Mouse (Mus musculus): ENCODE measurements around the gene Synpo2l.
"Not testable (repeated sequence)": the region's sequence is repeated elsewhere in the genome, so short reads cannot be mapped to it uniquely, and the experiment has no call there.

Gene Synpo2l

DNA sequence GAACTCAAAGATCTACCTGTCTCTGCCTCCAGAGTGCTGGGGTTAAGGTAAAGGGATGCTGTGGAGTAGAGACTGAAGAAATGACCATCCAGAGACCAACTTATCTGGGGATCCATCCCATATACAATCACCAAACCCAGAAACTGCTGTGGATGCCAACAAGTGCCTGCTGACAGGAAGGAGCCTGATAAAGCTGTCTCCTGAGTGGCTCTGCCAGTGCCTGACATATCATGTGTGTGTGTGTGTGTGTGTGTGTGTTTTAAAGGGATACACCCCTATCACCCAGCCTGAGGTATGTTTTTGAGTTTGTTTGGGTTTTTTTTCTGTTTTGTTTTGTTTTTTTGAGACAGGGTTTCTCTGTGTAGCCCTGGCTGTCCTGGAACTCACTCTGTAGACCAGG, 21.8 kb downstream of the Synpo2l start:
- ATAC-seq (ENCODE audit: insufficient number of reproducible peaks, low FRiP score, low TSS enrichment) = no peak

DNA sequence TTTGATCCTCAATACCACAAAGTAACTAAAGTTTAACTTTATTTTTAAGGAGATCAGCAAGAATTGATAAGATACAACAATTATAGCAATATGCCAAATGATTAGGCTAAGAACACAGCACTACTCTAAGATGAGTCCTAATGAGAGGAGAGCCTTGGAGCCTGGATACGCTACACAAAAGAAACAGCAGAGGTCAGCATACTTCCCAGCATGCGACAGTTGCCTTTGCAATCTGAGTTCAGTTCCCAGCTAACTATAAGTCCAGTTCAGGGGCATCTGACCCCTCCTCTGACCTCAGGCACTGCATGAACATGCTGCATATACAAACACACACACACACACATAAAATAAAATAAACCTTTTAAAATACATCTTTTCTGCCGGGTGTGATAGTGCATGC, 22.6 kb downstream of the Synpo2l start:
- no peak for ATAC-seq (ENCODE audit: insufficient number of reproducible peaks, low FRiP score, low TSS enrichment)

DNA sequence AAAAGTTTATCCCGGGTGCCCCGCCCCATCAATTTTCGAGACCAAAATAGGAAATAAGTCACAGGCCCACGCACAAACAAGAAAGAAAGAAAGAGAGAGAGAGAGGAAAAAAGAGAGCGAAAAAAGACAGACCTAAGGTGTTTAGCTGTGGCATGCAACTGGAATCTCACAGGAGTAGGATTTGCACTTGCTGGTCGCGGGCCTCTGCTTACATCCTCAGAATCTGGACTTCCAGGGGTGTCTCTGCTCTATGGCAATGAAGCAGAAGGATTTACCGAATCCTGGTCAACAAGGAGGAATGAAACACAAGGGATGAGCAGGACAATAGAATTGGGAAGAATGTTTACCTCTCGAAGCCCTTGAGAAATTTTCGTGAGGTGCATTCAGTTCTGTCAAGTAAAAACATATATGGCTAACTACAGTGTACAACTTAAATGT, 26.7 kb downstream of the Synpo2l start:
- no peak for ATAC-seq (ENCODE audit: insufficient number of reproducible peaks, low FRiP score, low TSS enrichment)

DNA sequence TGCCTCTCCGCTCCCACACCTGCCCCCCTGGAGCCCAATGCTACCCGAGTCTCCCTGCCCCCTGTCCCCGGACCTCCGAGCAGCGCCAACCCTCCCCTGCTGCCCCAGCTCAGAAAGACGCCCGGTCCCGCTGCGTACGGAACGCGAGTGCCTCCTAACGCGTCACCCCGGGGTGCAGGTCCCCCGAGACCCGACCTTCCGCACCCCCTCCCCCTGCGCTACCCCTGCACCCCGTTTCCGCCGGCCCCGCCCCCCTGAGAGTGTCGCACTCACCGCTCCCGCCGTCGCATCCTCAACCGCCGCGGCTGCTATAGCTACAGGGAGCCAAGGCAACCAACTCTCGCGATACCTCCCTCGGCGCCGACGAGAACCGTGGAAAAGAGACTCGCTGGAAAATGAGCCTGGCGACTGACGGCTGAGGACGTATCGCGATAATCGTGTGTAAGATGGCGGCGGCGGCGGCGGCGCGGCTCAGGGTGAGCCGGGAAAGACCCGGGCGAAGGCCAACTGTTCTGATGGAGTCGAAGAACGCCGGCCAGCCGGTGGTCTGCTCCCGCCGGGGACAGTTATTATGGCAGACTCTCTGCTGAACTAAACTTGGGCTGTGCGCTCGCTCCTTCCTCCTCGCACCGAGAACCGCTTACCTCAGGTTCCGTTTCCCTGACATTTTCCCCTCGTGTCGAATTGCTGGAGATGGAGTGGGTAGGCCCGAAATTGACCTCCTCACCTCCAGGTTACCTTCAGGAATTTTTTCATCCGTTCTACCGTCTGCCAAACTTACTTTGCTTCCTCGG, 27.3 kb downstream of the Synpo2l start, which contains the start of gene Usp54:
Gene Usp54 (minus strand): TSS at position 420 of the 794 bp plus-strand sequence.
- peak; percentile 98 for ATAC-seq (ENCODE audit: insufficient number of reproducible peaks, low FRiP score, low TSS enrichment)

DNA sequence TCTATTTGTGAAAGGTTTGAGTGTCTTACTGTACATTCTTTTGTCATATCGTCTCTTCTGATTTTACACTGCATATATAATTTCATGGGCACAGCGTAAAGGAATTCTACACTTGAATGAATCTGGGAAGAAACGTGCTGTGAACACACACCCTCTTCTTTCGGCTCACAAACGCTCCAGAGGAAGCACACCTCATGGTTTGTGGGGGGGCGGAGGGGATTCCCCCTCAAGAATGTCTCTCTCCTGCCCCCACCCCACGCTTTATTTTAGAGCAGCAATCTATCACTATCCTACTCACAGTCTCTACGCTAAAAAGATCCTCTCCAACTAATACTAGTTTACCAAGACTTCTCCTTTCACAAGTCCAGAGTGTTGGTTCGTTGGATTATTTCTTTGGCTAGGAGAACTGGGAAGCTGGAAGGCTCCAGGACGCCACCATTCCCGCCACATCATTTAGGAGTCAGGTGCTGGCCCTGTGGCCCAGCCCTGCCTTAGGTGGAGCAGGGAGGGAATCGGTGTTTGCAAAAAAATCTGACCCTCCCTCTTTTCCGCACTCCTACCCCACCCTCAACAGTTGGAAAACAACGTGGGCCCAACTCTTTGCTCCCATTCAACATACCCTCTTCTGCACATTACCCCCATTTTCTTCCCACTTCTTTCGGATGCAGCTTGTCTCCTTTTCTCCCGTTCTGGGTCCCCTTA, 28.1 kb downstream of the Synpo2l start:
- 0 out of 2 replicates have a peak, but pooled peaks have one; percentile 26 for ATAC-seq (ENCODE audit: insufficient number of reproducible peaks, low FRiP score, low TSS enrichment)

DNA sequence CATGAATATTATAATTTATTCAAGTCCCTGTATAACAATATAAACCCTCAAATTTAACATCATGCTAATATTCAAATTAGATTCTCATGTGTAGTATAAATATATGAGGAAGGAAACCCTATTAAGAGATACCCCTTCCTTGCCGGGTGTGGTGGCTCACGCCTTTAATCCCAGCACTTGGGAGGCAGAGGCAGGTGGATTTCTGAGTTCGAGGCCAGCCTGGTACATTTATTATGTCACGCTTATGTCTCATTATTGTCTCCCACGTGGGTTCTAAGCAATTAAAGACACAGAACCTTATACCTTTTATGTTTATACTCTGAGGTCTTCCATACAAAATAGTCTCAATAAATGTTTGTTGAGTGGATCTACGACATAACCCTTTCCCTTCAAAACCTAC, 29.5 kb downstream of the Synpo2l start:
- no peak for ATAC-seq (ENCODE audit: insufficient number of reproducible peaks, low FRiP score, low TSS enrichment)

DNA sequence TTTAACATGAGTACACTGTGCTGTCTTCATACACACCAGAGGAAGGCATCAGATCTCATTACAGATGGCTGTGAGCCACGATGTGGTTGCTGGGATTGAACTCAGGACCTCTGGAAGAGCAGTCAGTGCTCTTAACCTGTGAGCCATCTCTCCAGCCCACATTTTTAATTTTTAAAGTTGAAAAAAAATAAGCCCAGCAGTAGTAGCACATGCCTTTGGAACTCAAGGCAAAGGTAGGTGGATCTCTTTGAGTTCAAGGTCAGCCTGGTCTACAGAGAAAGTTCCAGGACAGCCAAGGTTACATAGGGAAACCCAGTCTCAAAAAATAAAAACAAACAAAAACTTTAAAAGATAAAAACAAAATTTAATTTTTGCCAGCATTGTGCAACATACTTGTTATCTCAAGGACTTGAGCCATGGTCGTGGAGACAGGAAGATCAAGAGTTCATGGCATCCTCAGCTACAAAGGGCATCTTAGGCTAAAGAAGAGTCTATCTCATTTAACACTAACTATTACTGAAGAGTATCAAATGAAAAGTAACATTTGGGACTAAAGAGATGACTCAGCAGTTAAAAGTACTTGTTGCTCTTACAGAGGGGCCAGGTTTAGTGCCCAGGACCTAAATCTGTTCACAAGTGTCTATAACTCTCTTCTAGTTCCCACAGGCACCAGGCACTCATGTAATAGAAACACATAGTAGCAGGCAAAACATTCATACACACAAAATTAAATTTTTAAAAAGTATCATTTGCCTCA, 30.2 kb downstream of the Synpo2l start:
- ATAC-seq (ENCODE audit: insufficient number of reproducible peaks, low FRiP score, low TSS enrichment) = no peak

DNA sequence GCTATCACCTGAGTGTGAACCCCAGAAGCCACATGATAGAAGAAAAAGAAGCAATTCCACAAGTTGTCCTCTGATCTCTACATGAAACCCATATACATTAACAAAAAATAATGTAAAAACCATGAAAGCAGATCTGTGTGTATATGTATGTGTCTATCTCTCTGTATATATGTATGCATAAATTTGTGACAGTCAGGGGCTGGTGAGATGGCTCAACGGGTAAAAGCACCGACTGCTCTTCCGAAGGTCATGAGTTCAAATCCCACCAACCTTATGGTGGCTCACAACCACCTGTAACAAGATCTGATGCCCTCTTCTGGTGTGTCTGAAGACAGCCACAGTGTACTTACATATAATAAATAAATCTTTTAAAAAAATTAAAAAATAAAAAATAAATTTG, 31.2 kb downstream of the Synpo2l start:
- ATAC-seq (ENCODE audit: insufficient number of reproducible peaks, low FRiP score, low TSS enrichment) = not testable (repeated sequence)

DNA sequence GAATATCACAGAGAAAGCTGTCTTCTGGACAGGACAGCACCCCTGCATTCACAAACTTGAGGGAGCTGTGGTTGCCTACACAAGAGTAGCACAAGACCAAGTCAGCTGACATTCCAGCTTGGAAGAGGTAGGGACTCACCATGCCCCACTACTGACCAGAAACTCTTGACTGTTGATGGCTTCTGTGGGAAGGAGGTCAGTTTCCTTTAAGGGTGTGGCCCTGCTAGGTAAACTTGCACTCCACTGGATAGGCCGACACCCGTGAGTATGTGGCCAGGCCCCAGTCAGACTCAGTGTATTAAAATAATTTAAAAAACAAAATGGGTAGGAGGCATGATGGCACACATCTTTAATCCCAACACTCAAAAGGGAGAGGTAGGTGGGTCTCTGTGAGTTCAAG, 32.6 kb downstream of the Synpo2l start:
- no peak for ATAC-seq (ENCODE audit: insufficient number of reproducible peaks, low FRiP score, low TSS enrichment)

DNA sequence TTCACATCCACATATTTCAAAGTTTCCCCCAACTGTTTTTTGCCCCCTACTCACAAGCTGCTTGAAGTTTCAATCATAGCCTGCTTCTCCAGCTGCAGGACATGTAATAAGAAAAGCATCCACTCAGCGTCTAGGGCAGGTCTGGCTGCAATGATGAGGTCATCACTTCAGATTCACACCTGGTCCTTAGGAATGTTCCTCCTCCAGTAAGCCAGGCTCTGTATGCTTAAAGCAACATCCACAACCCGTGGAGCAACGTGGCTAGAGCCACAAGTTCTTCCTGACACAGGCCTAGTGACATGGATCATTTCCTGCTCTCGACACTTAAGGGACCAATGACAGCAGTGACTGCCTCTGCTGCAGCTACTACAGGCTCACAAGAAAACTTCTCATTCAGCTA, 36.9 kb downstream of the Synpo2l start:
- no peak for ATAC-seq (ENCODE audit: insufficient number of reproducible peaks, low FRiP score, low TSS enrichment)

DNA sequence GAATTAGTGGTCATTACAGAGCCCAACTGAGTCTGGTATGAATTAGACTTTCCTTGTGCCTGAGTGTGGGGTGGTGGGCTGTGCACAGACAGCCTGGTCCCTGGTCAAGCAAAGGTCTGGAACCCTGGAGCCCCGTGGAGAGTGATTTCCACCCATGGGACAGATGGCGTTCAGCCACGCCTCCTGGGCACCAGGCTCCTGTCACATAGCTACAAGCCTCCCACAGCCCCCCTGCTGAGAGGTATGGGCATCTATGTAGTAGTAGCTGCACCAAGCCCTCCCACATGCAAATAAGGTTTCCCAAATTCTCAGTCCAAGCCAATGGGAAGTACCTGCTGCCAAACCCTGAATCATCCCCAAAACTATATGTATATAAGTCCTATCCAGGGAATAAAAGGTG, 41.2 kb downstream of the Synpo2l start:
- no peak for ATAC-seq (ENCODE audit: insufficient number of reproducible peaks, low FRiP score, low TSS enrichment)

DNA sequence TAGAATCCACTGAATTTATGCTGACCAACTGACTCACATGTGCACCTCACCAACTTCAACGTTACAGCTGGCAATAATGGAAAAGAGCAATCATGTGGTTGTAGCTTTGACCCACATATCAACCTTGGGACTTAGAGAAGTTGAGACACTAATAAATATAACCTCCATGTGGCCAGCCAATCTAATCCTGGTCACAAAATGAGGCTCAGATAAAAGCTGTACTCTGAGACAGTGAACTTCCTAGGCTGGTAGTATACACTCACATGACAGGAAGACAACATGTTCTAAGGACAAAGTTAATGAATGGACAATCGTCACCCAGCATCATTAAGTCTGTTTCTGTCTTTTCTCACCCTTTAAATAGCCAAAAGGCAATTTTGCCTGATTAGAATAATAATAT, 41.7 kb downstream of the Synpo2l start:
- ATAC-seq (ENCODE audit: insufficient number of reproducible peaks, low FRiP score, low TSS enrichment) = no peak

DNA sequence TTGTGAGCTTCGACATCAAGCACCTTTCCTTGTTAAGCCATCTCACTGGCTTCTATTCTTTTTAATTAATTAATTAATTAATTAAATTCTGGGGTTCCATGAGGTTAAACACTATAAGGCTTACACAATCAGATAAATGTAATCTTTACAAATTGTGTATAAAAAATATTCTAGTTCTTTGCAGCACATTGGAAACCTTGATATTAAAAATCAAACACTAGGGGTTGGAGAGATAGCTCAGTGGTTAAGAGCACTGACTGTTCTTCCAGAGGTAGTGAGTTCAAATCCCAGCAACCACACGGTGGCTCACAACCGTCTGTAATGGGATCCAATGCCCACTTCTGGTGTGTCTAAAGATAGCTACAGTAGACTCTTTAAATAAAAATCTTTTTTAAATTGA, 45.2 kb downstream of the Synpo2l start:
- ATAC-seq (ENCODE audit: insufficient number of reproducible peaks, low FRiP score, low TSS enrichment) = no peak

DNA sequence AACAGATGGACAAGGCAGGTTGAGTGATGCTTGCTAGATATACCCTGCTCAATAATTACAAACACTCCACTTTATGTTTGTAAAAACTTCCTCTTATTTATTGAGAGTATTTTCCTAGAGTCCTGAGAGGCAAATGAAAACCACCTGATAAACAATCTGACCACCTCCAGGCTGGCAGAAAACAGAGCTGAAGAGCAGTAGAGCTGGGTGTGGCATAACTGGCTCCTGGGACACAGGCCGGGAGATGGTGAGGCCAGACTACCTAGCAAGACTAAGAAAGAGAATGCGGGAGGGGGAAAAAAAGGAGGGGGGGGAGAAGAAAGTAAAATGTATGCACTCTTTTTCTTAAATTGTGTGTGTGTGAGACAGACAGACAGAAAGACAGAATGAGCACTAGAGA, 45.7 kb downstream of the Synpo2l start:
- no peak for ATAC-seq (ENCODE audit: insufficient number of reproducible peaks, low FRiP score, low TSS enrichment)

DNA sequence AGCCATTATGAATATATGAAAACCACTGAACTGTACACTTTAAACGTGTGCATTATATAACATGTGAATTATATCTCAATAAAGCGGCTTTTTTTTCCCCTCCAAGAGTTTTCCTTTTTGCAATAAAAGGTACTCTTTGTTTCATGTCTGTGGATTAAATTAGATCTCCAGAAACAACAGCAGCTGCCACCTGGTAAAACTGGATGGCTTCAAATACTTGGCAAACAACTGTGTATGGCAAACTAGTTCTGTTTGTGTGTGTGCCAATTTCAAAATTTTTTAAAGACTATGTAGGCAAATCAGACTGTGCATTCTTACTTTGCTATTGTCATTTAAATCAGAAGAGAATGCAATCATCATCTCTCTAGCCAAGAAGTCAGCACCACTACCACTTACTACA, 46.3 kb downstream of the Synpo2l start:
- ATAC-seq (ENCODE audit: insufficient number of reproducible peaks, low FRiP score, low TSS enrichment) = no peak

DNA sequence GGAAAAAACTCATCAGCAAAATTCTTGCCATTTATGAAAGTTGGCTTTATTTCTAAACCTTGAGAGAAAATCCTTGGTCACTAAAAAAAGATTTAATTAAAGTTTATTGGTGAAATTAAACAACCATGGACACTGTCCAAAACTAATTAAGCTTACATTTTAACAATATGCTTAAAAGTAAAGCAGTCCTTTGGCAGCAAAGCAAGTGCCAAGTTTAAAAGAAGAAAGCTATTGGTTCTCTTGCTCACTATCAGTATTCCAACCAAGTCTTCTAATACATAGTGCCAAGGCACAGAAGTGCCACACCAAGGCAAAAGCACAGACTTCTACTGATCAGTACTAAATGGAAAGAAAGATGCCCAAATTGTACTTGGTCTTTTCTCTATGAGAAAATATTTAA, 49.0 kb downstream of the Synpo2l start:
- no peak for ATAC-seq (ENCODE audit: insufficient number of reproducible peaks, low FRiP score, low TSS enrichment)

DNA sequence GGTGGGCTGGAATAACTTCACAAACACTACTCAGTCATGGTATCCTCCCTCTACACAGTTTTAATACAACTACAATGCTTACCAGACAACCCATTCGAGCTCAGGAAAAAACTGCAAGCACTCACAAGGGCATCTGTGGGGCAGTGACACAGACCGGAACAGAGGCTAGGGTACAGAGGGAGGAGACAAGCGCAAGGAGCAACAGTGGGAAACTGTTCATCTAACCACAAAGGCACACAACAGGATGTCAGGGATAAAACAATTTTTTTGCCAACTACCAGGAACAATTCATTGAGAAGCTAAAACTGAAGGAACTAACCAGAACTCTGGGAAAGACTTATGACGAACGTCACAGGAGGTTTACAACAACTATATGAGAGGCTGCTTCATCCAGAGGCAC, 49.9 kb downstream of the Synpo2l start:
- ATAC-seq (ENCODE audit: insufficient number of reproducible peaks, low FRiP score, low TSS enrichment) = no peak

DNA sequence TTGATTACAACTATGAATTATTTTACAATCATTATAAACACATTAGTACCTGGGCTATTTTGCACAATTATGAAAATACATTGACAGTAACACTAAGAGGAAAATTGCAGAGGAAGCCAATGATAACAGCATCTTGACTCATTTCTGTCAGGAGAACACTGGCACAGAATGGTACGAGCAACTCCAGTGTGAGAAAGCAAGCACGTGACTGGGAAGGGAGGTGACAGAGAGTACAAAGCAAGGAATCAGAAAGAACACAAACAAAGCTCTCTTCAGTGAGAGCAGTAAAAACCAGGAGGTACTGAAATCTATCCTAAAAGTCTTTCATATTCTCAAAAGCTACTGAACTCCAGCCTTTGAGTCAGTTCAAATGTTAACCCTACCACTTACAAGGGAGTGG, 51.7 kb downstream of the Synpo2l start:
- no peak for ATAC-seq (ENCODE audit: insufficient number of reproducible peaks, low FRiP score, low TSS enrichment)

DNA sequence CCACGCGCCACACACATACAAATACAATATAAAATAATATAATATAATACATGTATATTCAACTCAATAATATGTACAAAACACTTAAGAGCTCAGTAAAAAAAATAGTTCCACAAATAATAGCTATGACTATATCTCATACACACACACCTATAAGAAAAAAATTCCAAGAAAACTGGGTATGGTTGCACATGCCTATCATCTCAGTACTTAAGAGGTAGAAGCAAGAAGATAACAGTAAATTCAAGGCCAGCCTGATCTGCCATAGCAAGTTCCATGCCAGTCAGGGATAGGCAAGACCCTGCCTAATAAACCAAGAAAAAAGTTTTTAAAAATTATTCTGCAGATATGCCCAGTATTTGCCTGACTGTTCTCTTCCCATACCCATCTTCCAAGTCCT, 53.1 kb downstream of the Synpo2l start:
- no peak for ATAC-seq (ENCODE audit: insufficient number of reproducible peaks, low FRiP score, low TSS enrichment)

DNA sequence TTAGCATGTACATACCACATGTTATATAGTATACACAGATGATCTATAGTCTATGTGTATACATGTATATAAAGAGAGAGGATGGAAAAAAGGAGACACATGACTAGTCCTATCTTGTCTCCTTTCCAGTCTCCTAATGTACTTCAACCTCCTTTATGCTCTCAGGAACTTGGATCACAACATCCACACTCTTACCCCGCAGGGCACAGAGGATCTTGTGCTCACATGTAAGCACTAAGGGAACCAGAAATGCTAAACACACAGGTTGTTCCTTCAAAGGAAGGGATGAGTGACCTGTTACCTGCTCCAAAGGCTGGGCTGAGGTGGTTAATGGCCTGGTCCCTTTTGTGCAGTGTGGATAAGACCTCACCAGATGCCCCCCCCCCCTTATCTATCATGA, 55.3 kb downstream of the Synpo2l start:
- ATAC-seq (ENCODE audit: insufficient number of reproducible peaks, low FRiP score, low TSS enrichment) = no peak

DNA sequence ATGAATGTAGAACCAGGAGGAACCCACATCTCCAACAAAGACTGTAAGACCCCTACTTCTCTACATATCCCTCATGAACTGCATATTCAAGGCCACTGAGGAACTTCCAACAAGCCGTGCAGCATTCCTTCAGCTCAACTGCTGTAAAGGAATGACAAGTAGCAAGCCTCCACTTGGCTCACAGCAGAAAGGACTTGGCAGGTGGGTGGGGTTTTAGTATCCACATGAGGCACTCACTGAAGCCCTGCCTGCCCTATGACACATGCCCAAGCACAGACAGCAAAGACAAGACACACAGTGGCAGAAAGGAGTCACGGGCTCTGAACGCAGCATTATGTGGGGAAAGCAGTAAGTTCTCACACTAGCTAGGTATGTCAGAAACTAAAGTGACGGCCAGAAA, 58.0 kb downstream of the Synpo2l start:
- no peak for ATAC-seq (ENCODE audit: insufficient number of reproducible peaks, low FRiP score, low TSS enrichment)
